Mouse (Mus musculus) megakaryocyte, embryonic 14.5 days (primary cell): ENCODE measurements around the gene 1700003E16Rik. TPM values are rescaled to one million over a fixed set of nuclear protein-coding genes. Genes with fewer than 3 reads are reported as not detected.

Source experiments
- H3K27me3 ChIP-seq: replicated peaks from 2 replicates; pipeline ENCODE3; 2012; ENCODE audit warnings: inconsistent platforms
- H3K36me3 ChIP-seq: replicated peaks from 2 replicates; pipeline ENCODE3; 2012; ENCODE audit warnings: low read length, inconsistent platforms, mixed read lengths
- H3K4me1 ChIP-seq: 2 replicates; pipeline ENCODE4 v1.6.1; 2012; ENCODE audit warnings: inconsistent platforms
- H3K4me3 ChIP-seq: replicated peaks from 2 replicates; pipeline ENCODE3; 2012; ENCODE audit warnings: moderate library complexity, mild to moderate bottlenecking, inconsistent platforms
- H3K9me3 ChIP-seq: 2 replicates; pipeline ENCODE4 v1.6.1; 2012; ENCODE audit warnings: inconsistent platforms
- FLI1 ChIP-seq: IDR thresholded peaks from 2 replicates; pipeline ENCODE4 v1.6.1; 2012; ENCODE audit warnings: low read length, inconsistent platforms, mixed read lengths
- GATA1 ChIP-seq: IDR thresholded peaks from 3 replicates; pipeline ENCODE4 v1.6.1; 2012; ENCODE audit warnings: mixed read lengths, low read length, inconsistent platforms, borderline replicate concordance
- polyA plus RNA-seq: library from polyadenylated mRNA; stranded (reverse); fragments of >175 nt; gene quantifications from 2 replicates; pipeline ENCODE4 v1.2.3, GENCODE M21; 2012; ENCODE audit warnings: low replicate concordance; ENCODE audit not compliant: insufficient read depth

Gene 1700003E16Rik
- polyA plus RNA-seq, 1 experiment: 0.36 TPM

GRCm38 (mm10) chr6:83131469-83132034 is 24.7 kb upstream of the 1700003E16Rik start:
- TF ChIP-seq GATA1 (no peak), FLI1 (no peak)
- no peaks in the 10 kb centered on the region for H3K36me3 ChIP-seq
- H3K27me3 ChIP-seq: no peaks in the 10 kb centered on the region
- H3K9me3 ChIP-seq: no peaks in the 10 kb centered on the region
- H3K4me3 ChIP-seq: peak overlapping the region; percentile 79
- peaks cover 52% of the 10 kb centered on the region for H3K4me1 ChIP-seq

GRCm38 (mm10) chr6:83132176-83132919 is 23.9 kb upstream of the 1700003E16Rik start:
- no peak for TF ChIP-seq FLI1
- Histone ChIP-seq H3K4me1 (peaks cover 60% of the 10 kb centered on the region), H3K27me3 (no peaks in the 10 kb centered on the region), H3K36me3 (no peaks in the 10 kb centered on the region), H3K9me3 (no peaks in the 10 kb centered on the region), H3K4me3 (no peak overlapping the region)

DNA sequence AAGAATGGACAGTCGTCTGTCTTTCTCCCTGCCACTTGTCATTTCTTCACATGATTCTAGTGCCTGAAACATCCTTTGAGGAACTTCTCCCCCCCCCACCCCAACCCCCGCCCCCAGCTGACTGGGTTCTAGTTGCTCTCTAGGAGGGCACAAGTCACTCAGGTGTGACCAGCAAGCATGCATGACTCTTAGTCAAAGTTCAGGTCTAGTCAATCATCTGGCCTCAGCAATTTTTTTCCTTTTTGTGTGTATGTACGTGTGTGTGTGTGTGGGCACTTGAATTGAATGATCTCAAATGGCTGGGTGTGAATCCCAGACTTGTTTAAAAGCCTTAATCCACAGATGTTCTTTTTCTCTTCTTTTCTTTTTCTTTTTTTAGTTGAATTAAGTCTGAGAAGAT is 22.0 kb upstream of the 1700003E16Rik start:
- Histone ChIP-seq H3K36me3 (no peaks in the 10 kb centered on the region), H3K4me1 (peaks cover 69% of the 10 kb centered on the region), H3K27me3 (no peaks in the 10 kb centered on the region), H3K9me3 (no peaks in the 10 kb centered on the region), H3K4me3 (peak overlapping the region; percentile 42)
- TF ChIP-seq FLI1 (no peak), GATA1 (no peak)

DNA sequence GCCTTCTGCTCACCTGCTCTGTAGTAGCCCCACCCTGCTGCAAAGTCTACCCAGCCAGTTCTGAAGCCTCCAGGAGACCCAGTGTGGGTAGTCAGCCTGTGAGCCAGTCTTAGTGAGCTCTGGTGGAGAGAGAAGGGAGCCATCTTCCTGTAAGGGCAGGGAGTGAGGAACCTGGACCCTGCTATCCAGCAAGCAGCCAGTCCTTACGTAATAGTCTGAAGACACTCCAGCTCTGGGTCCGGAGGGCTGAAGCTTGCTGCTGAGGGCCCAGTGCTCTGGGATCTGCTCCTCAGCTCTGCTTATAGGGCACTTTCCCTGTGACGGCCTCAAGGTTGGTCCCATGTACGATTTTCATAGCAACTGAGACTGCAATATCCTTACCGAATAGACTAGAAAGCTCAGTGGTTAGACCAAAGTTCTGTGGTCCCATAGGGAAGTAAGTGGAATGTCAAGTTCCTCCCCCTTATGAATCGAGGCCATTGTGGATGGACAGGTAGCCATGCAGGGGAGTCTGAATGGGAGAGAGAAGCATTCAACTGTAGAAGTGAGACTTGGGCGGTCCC is 21.2 kb upstream of the 1700003E16Rik start, which contains the start of gene Rtkn:
TSS of gene Rtkn (plus strand) at position 513 of the 563 bp plus-strand sequence.
- Histone ChIP-seq H3K4me1 (peaks cover 69% of the 10 kb centered on the region), H3K9me3 (no peaks in the 10 kb centered on the region), H3K4me3 (peak within 1 kb of the TSS; percentile 94), H3K36me3 (no peaks in the 10 kb centered on the region), H3K27me3 (peaks cover 2% of the 10 kb centered on the region)
- TF ChIP-seq FLI1: no peak
- no peak for TF ChIP-seq GATA1

GRCm38 (mm10) chr6:83135571-83136161 is 20.5 kb upstream of the 1700003E16Rik start:
- peak overlapping the region; percentile 94 for H3K4me3 ChIP-seq
- H3K36me3 ChIP-seq: no peaks in the 10 kb centered on the region
- H3K4me1 ChIP-seq: peaks cover 67% of the 10 kb centered on the region
- peaks cover 3% of the 10 kb centered on the region for H3K27me3 ChIP-seq
- no peak for TF ChIP-seq GATA1
- no peak for TF ChIP-seq FLI1
- H3K9me3 ChIP-seq: no peaks in the 10 kb centered on the region

- H3K4me1 ChIP-seq: peaks cover 65% of the 10 kb centered on the region
- H3K9me3 ChIP-seq: no peaks in the 10 kb centered on the region
- peak overlapping the region; percentile 94 for H3K4me3 ChIP-seq
- H3K27me3 ChIP-seq: peaks cover 6% of the 10 kb centered on the region
- no peak for TF ChIP-seq GATA1
- TF ChIP-seq FLI1: no peak
- H3K36me3 ChIP-seq: no peaks in the 10 kb centered on the region
Measured at GRCm38 (mm10) chr6:83136291-83136880, 19.8 kb upstream of the 1700003E16Rik start.

DNA sequence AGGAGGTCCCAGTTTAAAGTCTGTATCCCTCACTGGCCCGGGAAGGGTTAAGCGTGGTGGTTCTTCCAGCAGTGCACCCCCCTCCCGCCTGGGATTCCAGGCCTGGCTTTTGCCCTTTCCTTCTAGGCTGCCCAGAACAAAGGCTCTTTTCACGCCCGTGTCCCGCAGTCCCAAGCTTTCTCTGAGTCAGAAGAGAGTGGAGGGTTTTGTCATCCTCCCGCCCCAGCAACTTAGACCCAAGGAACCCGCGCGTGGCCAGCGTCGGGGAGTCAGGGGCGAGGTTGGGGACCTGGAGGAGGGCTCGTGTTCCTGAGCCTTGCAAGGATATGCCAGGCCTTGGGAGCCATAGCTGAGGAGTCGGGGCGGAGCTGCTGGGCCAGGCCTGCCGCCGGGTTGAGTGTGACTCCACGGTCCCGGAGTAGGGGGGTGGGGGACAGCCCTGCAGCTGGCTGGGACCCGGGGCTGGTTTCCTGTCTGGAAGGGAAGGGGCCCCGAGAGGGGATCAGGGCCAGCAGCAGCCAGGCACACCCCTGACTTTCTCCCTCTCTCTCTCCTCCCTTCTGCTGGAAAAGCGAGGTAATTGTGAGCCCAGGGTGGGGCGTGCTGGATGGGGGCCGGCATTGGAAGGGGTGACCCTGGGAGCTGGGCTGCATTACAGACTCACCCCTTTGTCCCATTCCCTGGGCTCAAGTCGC is 19.2 kb upstream of the 1700003E16Rik start:
- no peaks in the 10 kb centered on the region for H3K36me3 ChIP-seq
- H3K27me3 ChIP-seq: peaks cover 10% of the 10 kb centered on the region
- peak overlapping the region; percentile 94 for H3K4me3 ChIP-seq
- H3K4me1 ChIP-seq: peaks cover 65% of the 10 kb centered on the region
- no peak for TF ChIP-seq GATA1
- no peak for TF ChIP-seq FLI1
- no peaks in the 10 kb centered on the region for H3K9me3 ChIP-seq

- no peaks in the 10 kb centered on the region for H3K36me3 ChIP-seq
- H3K4me1 ChIP-seq: peaks cover 68% of the 10 kb centered on the region
- H3K27me3 ChIP-seq: peaks cover 15% of the 10 kb centered on the region
- no peaks in the 10 kb centered on the region for H3K9me3 ChIP-seq
- H3K4me3 ChIP-seq: peak overlapping the region; percentile 94
- no peak for TF ChIP-seq FLI1
- TF ChIP-seq GATA1: no peak
Measured at GRCm38 (mm10) chr6:83137576-83137950, 18.6 kb upstream of the 1700003E16Rik start.

GRCm38 (mm10) chr6:83138056-83138455 is 18.1 kb upstream of the 1700003E16Rik start:
- peaks cover 18% of the 10 kb centered on the region for H3K27me3 ChIP-seq
- H3K36me3 ChIP-seq: no peaks in the 10 kb centered on the region
- peaks cover 73% of the 10 kb centered on the region for H3K4me1 ChIP-seq
- TF ChIP-seq GATA1 (no peak), FLI1 (no peak)
- no peaks in the 10 kb centered on the region for H3K9me3 ChIP-seq
- H3K4me3 ChIP-seq: peak overlapping the region; percentile 94

GRCm38 (mm10) chr6:83140044-83140443 is 16.2 kb upstream of the 1700003E16Rik start:
- no peaks in the 10 kb centered on the region for H3K36me3 ChIP-seq
- no peak overlapping the region for H3K4me3 ChIP-seq
- no peak for TF ChIP-seq FLI1
- no peak for TF ChIP-seq GATA1
- H3K9me3 ChIP-seq: no peaks in the 10 kb centered on the region
- peaks cover 18% of the 10 kb centered on the region for H3K27me3 ChIP-seq
- peaks cover 69% of the 10 kb centered on the region for H3K4me1 ChIP-seq
